Mouse (Mus musculus) frontal cortex, adult (tissue): ENCODE measurements around the gene Accs.

Source experiments
- ATAC-seq: cut with Nextera tagmentation; 2 replicates; pipeline ENCODE4 v1.9.2; 2017; ENCODE audit warnings: mild to moderate bottlenecking, moderate library complexity, mixed read lengths; ENCODE audit not compliant: low TSS enrichment

The Accs gene

GRCm38 (mm10) chr2:93849505-93850089 lies at the start of gene Accs:
Accs (minus strand) TSS chr2:93849943.
- peak; percentile 92 for ATAC-seq

- ATAC-seq, result no peak
Observed at GRCm38 (mm10) chr2:93891611-93892280, 42.0 kb upstream of the Accs start.

- no peak for ATAC-seq
Observed at GRCm38 (mm10) chr2:93890143-93890542, 40.4 kb upstream of the Accs start.

GRCm38 (mm10) chr2:93889071-93889470 lies 39.3 kb upstream of the Accs start:
- no peak for ATAC-seq

GRCm38 (mm10) chr2:93888366-93888765 lies 38.6 kb upstream of the Accs start:
- ATAC-seq, result no peak

GRCm38 (mm10) chr2:93887273-93887672 lies 37.5 kb upstream of the Accs start:
- no peak for ATAC-seq

GRCm38 (mm10) chr2:93886013-93886794 lies 36.5 kb upstream of the Accs start:
- ATAC-seq, result no peak

DNA sequence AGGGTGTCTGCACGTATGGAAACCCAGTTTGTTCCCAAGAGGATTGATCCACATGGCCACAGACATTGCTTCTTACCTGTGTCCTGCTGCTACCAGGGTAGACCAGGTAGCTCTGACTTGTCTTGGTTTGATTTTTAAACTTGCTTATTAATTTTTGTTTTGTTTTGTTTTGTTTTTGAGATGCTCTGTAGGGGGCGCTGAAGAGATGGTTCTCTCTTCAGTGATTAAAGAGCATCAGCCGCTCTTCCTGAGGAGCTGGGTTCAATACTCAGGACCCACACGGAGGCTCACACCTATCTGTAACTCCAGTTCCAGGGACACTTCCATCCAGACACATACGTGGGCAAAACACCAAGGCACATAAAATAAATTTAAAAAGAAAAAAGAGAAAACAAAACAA lies 33.3 kb upstream of the Accs start:
- no peak for ATAC-seq

- ATAC-seq, result 0 out of 2 replicates have a peak, but pooled peaks have one; percentile 18
Observed at GRCm38 (mm10) chr2:93881640-93882367, 32.1 kb upstream of the Accs start.

DNA sequence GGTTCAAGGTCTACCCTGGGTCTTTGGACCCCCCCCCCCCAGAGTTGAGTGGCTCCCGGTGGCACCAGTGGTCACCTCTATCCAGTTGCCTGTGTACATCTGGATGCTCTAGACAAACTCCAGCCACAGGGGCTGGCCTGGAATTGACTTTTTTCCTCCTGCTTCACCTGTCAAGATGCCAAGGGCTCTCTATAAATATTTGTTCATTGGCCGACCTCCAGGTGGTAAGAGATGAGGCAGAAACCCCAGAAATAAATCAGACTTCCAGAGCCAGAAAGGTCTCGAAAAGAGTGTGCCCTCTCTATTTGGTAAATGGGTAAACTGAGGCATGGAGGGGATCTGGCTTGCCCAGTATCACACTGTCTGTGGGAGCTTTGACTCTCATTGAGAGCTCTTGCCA lies 31.2 kb upstream of the Accs start:
- ATAC-seq, result no peak

DNA sequence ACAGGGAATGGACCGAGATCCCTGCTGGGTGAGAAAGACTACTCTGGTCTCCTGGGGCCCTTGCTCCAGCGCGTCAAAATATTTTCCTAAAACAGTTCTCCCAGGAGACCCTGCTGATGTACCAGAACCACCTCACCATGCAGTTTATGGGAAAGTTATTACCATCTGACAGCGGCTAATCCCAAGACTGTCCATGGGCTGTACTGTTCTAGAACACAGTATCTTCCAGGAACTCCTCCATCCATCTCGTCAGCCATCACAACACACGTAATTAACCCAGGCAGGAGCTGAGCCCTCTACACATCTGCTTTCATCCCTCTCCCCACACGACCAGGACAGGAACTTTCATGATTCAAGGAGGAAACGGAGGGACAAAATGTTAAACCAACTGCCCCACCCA lies 30.7 kb upstream of the Accs start:
- no peak for ATAC-seq

DNA sequence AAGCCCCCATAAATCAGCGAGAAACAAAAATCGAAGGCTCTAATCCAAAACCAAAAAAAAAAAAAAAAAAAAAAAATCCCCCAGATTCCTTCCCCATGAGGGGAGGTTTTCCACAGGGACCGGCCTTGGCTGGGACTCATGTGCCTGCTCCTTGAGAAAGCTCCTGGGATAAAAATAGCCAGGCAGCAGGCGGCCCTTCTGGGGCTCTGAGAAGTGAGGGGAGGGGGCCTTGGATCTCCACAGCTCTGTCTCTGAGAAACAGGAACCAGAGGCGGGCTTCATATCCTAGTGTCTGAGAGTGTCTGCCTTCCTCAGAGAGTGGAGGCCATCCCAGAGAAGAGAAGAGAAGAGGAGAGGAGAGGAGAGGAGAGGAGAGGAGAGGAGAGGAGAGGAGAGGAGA lies 27.3 kb upstream of the Accs start:
- ATAC-seq, result no peak

GRCm38 (mm10) chr2:93874606-93875005 lies 24.9 kb upstream of the Accs start:
- no peak for ATAC-seq

DNA sequence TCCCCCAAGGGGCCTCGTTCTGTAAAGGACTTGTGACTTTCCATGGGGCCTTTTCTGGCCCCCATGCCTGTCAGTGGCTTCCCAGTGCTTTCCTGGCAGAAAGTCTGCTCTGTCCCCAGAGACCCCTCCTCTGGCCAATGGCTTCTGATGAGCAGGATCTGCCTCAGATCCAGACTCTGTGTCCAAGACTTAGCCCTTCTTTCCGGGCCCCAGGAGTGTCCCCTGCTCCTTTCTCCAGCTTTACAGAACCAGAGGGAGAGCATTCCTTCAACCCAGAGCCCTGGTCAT lies 24.4 kb upstream of the Accs start:
- ATAC-seq, result no peak

- ATAC-seq, result no peak
Observed at GRCm38 (mm10) chr2:93873449-93874226, 23.9 kb upstream of the Accs start.

- no peak for ATAC-seq
Observed at GRCm38 (mm10) chr2:93872257-93872656, 22.5 kb upstream of the Accs start.

DNA sequence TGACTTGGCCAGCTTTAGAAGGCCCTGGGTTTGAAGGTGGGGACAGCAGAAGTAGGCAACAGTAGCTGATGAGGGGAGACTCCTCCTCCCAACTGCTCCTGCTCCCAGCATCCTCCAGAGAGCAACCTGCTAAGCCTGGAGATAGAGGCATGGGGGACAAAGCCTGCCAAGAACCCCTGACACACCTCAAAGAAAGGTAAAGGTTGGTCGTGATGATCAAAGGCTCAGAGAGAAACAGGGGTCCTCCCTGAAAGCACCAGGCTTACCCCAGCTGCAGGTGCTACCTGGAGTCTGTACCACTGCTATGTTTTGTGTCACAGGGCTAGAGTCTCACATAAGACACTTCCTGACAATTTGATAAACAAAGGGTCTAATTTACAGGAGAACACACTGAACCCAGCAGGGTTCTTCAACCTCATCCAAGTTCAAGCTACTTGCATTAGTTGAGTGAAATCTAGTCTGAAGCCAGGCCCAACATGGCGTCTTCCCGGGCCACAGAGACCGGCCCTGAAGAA lies 21.7 kb upstream of the Accs start:
- ATAC-seq, result peak; percentile 18; the same call in 1 of the 2 replicates

GRCm38 (mm10) chr2:93870842-93871241 lies 21.1 kb upstream of the Accs start:
- peak; percentile 86 for ATAC-seq

- no peak for ATAC-seq
Observed at GRCm38 (mm10) chr2:93869107-93869600, 19.4 kb upstream of the Accs start, which contains the start of gene Accsl. Accsl (minus strand) TSS chr2:93869157.

GRCm38 (mm10) chr2:93868566-93868965 lies 18.8 kb upstream of the Accs start:
- no peak for ATAC-seq

- ATAC-seq, result no peak
Observed at GRCm38 (mm10) chr2:93863229-93863628, 13.5 kb upstream of the Accs start.
